Mouse (Mus musculus) embryonic fibroblast, embryonic 13.5 days (primary cell): ENCODE data around the gene Itga5.

Experiments
- CTCF ChIP-seq: IDR thresholded peaks from 2 replicates; pipeline ENCODE4 v1.5.1; 2011; ENCODE audit warnings: mild to moderate bottlenecking, control low read depth, low read length, moderate library complexity, borderline replicate concordance; ENCODE audit not compliant: insufficient read depth
- POLR2A ChIP-seq: IDR thresholded peaks from 2 replicates; pipeline ENCODE4 v1.6.1; 2011; ENCODE audit warnings: low read depth, mild to moderate bottlenecking, control low read depth, low read length, moderate library complexity

DNA sequence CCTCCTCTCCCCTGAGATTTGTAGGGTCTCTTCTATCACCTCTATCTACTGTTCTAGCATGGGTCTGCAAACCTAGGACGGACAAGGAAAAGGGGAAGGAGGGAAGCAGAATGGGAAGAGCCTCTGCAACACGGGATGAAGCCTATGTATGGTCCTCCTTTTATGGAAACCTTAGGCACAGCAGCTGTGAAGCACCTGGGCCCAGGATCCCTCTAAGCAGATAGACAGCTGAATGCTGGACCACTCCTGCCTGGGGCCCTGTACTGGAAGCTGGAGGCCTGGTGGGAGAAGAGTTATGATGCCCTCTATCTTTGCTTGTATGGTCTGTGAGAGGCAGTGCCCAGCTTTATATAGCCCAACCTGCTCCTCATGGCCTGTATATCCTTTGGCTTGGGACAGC is 66.0 kb downstream of the Itga5 start:
- TF ChIP-seq CTCF (no peak), POLR2A (no peak)
